Mouse (Mus musculus) MEL (cell line): ENCODE results near the gene Scamp1.

Experiments used
- CHD2 ChIP-seq: IDR thresholded peaks from 2 replicates; pipeline ENCODE4 v1.6.1; 2011; ENCODE audit warnings: low read length, improper control_type of control experiment
- CTCF ChIP-seq, 3 experiments: IDR thresholded peaks in 2 of 3; conservative IDR thresholded peaks in 1 of 3; 2 replicates each; pipeline ENCODE4 v1.5.1; 2011 to 2012; ENCODE audit warnings: low read length in 3 of 3, low read depth in 2 of 3, mild to moderate bottlenecking in 2 of 3, improper control_type of control experiment in 1 of 3, inconsistent platforms in 1 of 3, mixed read lengths in 1 of 3, moderate library complexity in 1 of 3; ENCODE audit not compliant: control insufficient read depth in 1 of 3, insufficient read depth in 1 of 3, poor library complexity in 1 of 3, severe bottlenecking in 1 of 3
- EP300 ChIP-seq, 2 experiments: IDR thresholded peaks; 2 replicates each; pipeline ENCODE4 v1.6.1; 2011; ENCODE audit warnings: improper control_type of control experiment in 2 of 2, low read length in 2 of 2, low read depth in 1 of 2, mild to moderate bottlenecking in 1 of 2
- MXI1 ChIP-seq: IDR thresholded peaks from 2 replicates; pipeline ENCODE4 v1.6.1; 2011; ENCODE audit warnings: mild to moderate bottlenecking, low read depth, low read length, improper control_type of control experiment
- NELFE ChIP-seq: IDR thresholded peaks from 2 replicates; pipeline ENCODE4 v1.6.1; 2011; ENCODE audit warnings: low read depth, low read length, improper control_type of control experiment
- POLR2A ChIP-seq, 2 experiments: IDR thresholded peaks; 2 replicates each; pipeline ENCODE4 v1.6.1; 2011 to 2012; ENCODE audit warnings: low read length in 2 of 2, mild to moderate bottlenecking in 2 of 2, control low read depth in 1 of 2, improper control_type of control experiment in 1 of 2, low read depth in 1 of 2, moderate library complexity in 1 of 2; ENCODE audit not compliant: control insufficient read depth in 1 of 2, insufficient read depth in 1 of 2, poor library complexity in 1 of 2
- USF1 ChIP-seq: IDR thresholded peaks from 2 replicates; pipeline ENCODE4 v1.6.1; 2014; ENCODE audit warnings: low read depth, mild to moderate bottlenecking, inconsistent platforms, low read length, improper control_type of control experiment, moderate library complexity
- ZC3H11A ChIP-seq: IDR thresholded peaks from 2 replicates; pipeline ENCODE4 v1.6.1; 2012; ENCODE audit warnings: low read depth, mild to moderate bottlenecking, inconsistent platforms, low read length, improper control_type of control experiment
- ZKSCAN1 ChIP-seq: IDR thresholded peaks from 2 replicates; pipeline ENCODE4 v1.6.1; 2012; ENCODE audit warnings: low read depth, mild to moderate bottlenecking, inconsistent platforms, low read length, improper control_type of control experiment, moderate library complexity

DNA sequence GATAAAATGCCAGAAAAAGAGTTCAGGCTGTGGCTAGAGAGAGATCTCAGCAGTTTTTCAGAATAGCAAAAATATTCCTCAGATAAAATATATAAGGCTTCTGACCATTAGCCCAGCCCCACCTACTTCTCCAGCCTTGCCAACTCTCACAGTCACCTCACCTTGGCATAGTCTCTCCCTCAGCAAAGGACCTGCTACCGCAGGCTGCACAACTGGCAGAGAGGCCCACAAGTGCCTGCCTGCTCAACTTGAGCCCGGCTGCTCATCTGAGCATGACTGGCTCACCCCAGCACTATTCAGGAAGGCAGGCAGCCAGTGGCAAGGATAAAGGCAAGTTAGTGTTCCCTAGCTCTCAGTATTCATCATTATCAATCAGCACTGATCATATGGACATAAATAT is 30.5 kb downstream of the Scamp1 start:
- TF ChIP-seq CHD2: no peak
- TF ChIP-seq POLR2A (IDR thresholded peaks at IDR 0.05; ENCODE audit: control insufficient read depth in 1 of 2, insufficient read depth in 1 of 2, low read depth in 1 of 2, low read length in 2 of 2, poor library complexity in 1 of 2): no peak
- TF ChIP-seq EP300 (IDR thresholded peaks at IDR 0.05; ENCODE audit: low read depth in 1 of 2, low read length in 2 of 2): no peak
- TF ChIP-seq ZKSCAN1: no peak
- TF ChIP-seq CTCF (IDR thresholded peaks at IDR 0.05 in 2 of 3, conservative IDR thresholded peaks at IDR 0.05 in 1 of 3; ENCODE audit: control insufficient read depth in 1 of 3, insufficient read depth in 1 of 3, low read depth in 2 of 3, low read length in 3 of 3, poor library complexity in 1 of 3, severe bottlenecking in 1 of 3): no peak
- TF ChIP-seq NELFE: no peak
- no peak for TF ChIP-seq USF1
- no peak for TF ChIP-seq ZC3H11A
- no peak for TF ChIP-seq MXI1
